Mouse (Mus musculus) WW6 (cell line): ENCODE measurements around the gene Ppp4r2.

Experiments used
- DNase-seq: peaks from one replicate; pipeline ENCODE4 v3.0.0-alpha.2; 2013; ENCODE audit warnings: low read depth, low spot score

Ppp4r2 gene

GRCm38 (mm10) chr6:100833355-100833754, at the start of gene Ppp4r2:
Gene Ppp4r2, plus strand, starts transcription at chr6:100833622.
- DNase-seq: peak; percentile 84

DNA sequence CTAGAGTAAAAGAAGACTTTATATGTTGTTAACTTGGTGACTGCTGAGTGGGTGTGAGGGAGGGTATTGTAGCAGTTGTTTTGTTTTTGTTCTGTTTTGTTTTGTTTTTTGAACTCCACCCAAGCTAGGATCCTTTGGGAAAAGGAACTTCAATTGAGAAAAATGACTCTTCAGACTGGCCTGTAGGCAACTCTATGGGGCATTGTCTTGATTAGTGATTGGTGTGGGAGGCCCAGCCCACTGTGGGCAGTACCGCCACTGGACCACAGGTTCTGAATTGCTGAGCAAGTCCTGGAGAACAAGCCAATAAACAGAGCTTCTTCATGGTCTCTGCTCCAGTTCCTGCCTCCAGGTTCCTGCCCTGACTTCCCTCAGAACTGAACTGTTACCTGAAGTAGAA, 45.7 kb upstream of the Ppp4r2 start:
- no peak for DNase-seq

- no peak for DNase-seq
Measured at GRCm38 (mm10) chr6:100789161-100789560, 44.3 kb upstream of the Ppp4r2 start.

- no peak for DNase-seq
Measured at GRCm38 (mm10) chr6:100792055-100792659, 41.3 kb upstream of the Ppp4r2 start.

GRCm38 (mm10) chr6:100792973-100793769, 40.3 kb upstream of the Ppp4r2 start:
- DNase-seq: no peak

DNA sequence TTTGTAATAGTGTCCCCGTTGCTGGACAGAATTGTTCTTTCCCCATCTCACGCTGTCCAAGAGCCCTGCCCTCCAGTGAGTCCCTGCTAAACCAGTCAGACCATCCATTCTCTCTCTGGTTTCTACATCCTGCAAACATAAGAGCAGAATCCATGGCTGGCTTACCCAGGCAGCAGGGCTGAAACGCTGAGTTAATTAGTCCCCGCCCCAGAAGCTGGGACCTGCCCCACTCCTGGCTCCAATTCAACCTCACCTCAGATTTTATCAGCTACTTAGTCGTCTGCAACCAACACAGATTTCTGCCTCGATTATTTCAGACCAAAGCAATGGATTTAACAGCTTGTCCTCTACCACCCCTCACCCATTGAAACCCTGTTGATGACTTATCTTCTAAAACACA, 37.6 kb upstream of the Ppp4r2 start:
- no peak for DNase-seq

DNA sequence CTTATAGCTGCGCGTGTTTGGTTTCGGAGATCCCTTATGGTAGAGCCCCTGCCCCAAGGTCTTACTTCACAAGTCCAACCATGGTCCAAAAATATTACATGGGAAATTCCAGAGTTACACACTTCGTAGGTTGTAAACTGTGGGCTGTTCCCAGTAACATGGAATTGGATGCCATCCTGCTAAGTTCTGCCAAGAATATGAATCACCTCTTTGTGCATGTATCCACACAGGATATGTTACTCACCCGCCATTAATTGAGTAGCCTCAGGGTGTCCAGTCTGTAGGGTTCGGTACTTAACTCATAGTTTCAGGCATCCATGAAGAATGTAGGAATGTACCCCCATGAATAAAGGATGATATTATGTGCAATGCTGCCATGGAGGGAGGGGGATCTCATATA, 34.1 kb upstream of the Ppp4r2 start:
- no peak for DNase-seq

- no peak for DNase-seq
Measured at GRCm38 (mm10) chr6:100799766-100800165, 33.7 kb upstream of the Ppp4r2 start.

- no peak for DNase-seq
Measured at GRCm38 (mm10) chr6:100800497-100800955, 32.9 kb upstream of the Ppp4r2 start.

GRCm38 (mm10) chr6:100802381-100803083, 30.9 kb upstream of the Ppp4r2 start:
- no peak for DNase-seq

GRCm38 (mm10) chr6:100803250-100803649, 30.2 kb upstream of the Ppp4r2 start:
- DNase-seq: no peak

GRCm38 (mm10) chr6:100807187-100807586, 26.2 kb upstream of the Ppp4r2 start:
- no peak for DNase-seq

DNA sequence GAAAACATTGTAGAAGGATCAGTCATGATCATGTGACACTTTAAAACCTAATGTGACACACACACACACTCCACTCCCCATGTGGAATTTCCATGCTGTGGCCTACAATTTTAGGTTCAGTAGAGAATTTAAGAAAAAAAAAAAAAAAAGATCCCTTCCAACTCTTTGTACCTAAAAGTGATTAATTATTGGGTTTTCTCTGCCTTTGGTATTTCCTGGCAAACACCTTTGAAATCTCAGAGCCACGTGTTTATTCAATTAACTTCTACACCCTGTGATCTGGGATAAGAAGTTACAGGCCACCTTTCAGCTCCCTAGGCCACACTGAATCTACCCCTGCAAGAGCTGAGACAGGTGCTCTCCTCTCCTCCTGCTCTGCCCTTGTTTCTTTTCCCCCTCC, 25.7 kb upstream of the Ppp4r2 start:
- no peak for DNase-seq

DNA sequence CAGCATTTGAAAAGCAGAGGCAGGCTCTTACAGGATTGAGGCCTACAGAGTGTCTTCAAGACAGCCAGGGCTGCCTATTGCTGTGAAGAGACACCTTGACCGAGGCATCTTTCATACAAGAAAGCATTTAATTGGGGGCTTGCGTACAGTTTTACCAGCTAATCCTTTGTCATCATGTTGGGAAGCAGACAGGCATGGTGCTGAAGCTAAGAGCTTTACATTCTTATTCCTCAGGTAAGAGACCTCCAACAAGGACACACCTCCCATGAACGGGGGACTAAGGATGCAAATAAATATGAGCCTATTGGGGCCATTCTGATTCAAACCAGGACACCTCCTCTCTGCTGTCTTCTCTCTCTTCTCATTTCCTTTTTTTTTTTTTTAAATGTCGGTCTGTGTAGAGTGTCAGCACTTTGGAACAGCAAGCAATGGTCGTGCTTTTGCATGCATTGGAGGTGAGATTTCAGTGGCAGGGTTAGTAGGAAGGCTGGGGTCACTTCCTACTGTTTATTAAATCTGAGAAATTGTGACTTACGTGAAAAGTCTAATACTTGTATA, 25.1 kb upstream of the Ppp4r2 start:
- DNase-seq: no peak

DNA sequence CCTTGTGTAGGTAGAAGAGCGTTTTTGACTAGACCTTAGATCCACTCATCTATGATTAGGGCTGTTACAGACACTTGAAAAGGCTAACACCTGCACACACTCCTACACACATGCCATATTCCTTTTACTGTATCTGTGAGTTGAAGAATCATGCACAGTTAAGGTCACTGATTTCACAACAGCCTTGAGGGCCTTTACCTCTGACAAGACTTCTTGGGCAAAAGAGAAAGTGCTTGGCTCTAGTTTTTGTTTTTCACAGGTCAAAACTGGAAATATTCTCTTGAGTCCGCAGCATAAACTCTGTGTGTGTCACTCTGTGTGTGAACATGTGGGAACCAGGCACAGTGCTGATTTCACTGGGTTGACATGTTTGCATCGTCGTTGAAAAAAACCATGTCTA, 23.3 kb upstream of the Ppp4r2 start:
- DNase-seq: no peak

- no peak for DNase-seq
Measured at GRCm38 (mm10) chr6:100811731-100812130, 21.7 kb upstream of the Ppp4r2 start.

DNA sequence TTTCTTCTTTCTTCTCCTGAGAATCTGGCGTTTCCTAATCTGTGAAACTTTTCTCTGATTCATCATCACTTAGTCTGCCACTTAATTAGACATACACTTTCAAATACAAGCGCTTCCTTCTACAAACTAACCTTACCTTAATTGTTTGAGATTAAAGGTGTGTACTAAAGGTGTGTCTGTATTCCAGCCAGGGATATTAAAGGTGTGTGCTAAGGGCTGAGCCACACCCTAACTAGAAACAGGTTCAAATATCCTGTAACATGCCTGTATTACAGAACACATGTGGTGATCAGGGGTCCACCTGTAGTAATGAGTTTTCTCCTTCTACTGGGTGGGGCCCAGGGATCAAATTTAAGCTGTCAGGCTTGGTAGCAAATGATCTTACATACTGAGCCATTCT, 12.1 kb upstream of the Ppp4r2 start:
- no peak for DNase-seq

DNA sequence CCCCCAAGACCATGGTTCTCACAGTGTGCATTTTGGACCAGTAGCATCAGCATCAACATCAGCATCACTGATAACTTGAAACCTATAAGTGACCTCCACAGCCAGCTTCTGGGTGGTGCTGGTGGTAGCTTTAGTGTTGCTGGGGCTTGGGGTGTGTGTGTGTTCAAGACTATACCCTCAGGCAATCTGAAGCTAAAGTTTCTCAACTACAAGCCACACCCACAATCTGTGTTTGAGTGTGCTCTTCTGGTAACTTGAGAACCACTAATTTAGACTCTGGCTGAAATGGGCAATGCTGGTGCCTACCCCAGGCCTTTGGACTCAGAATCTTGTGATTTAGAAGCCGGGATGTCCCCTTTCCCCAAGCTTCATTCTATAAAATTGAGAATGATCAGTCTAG, 10.1 kb upstream of the Ppp4r2 start:
- no peak for DNase-seq

- no peak for DNase-seq
Measured at GRCm38 (mm10) chr6:100824381-100824965, 8.9 kb upstream of the Ppp4r2 start.

GRCm38 (mm10) chr6:100826046-100826445, 7.4 kb upstream of the Ppp4r2 start:
- no peak for DNase-seq

DNA sequence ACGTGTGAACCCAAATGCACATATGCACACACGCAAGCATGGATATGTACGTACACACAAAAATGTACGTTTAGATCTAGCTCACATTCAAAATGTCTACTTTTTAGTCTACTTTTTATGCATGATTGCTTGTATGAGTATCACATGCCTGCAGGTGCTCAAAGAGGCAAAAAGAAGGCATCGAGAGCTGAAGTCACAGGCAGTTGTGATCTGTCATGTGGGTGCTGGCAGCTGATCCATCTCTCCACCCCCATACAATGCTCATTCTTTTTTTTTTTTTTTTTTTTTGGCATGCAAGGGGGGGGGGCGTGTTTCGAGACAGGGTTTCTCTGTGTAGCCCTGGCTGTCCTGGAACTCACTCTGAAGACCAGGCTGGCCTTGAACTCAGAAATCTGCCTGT, 4.9 kb upstream of the Ppp4r2 start:
- DNase-seq: no peak

DNA sequence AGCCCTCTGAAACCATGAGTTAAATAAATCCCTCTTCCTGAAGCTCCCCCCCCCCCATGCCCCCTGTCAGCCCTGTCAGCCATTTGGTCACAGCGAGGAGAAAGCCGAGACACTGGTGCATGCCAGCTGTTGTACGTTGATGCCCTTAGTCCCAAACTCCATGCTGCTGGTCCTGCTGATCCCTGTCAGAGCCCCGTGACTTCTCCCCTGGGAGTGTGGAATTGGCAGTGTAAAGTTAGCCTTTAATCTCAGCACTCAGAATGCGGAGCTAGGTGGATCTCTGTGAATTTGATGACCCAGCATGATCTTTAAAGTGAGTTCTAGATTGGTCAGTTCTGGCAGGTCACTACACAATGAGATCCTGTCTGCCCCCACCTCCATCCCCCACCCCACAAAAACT, 3.7 kb upstream of the Ppp4r2 start:
- DNase-seq: no peak
